In genomic region chr12:110795035-110795434, GRCm38 (mm10) we compare ENCODE assay signal across 19 mouse cellular contexts. TPM values are rescaled to one million over a fixed set of nuclear protein-coding genes. Genes with fewer than 3 reads are reported as not detected.
DNase-seq lines count a peak whose midpoint lies in the region; ATAC-seq and TF ChIP-seq lines count a peak whose summit lies in the region.
"Had no signal": no experiment of that assay in that cellular context is flagged by ENCODE, and none has a peak within 500 bp of the region (broad histone marks: within the 10 kb centered on the region; RNA-seq: fewer than 3 reads in every experiment).

No protein-coding gene starts in this region.

- peaks cover 4% of the 10 kb centered on the region; the same call in 1 of the 2 replicates for H3K4me1 ChIP-seq in embryonic facial prominence, embryonic 13.5 days
- H3K4me1 ChIP-seq in embryonic facial prominence, embryonic 10.5 days: peaks cover 2% of the 10 kb centered on the region; the same call in 1 of the 2 replicates
- no peaks in the 10 kb centered on the region for H3K4me1 ChIP-seq in kidney, embryonic 14.5 days (ENCODE audit: control insufficient read depth, insufficient read depth, low read length)
- no peaks in the 10 kb centered on the region for H3K4me1 ChIP-seq in MEL (ENCODE audit: control insufficient read depth in 1 of 2, insufficient read depth in 2 of 2, low read length in 2 of 2)

- no peak for TF ChIP-seq CTCF in MEL (IDR thresholded peaks at IDR 0.05 in 2 of 3, conservative IDR thresholded peaks at IDR 0.05 in 1 of 3; ENCODE audit: control insufficient read depth in 1 of 3, insufficient read depth in 1 of 3, low read depth in 2 of 3, low read length in 3 of 3, poor library complexity in 1 of 3, severe bottlenecking in 1 of 3)

- H3K9ac ChIP-seq in embryonic facial prominence, embryonic 13.5 days: no peak overlapping the region
- H3K9ac ChIP-seq in kidney, embryonic 14.5 days (ENCODE audit: low read depth, low read length): no peak overlapping the region
- H3K9ac ChIP-seq in MEL (ENCODE audit: control insufficient read depth, low read depth, low read length, poor library complexity, severe bottlenecking): no peak overlapping the region
- H3K9ac ChIP-seq: forebrain, embryonic 13.5 days; liver, embryonic 15.5 days; neural tube, embryonic 13.5 days had no signal

- TF ChIP-seq RAD21 in MEL (IDR thresholded peaks at IDR 0.05; ENCODE audit: low read depth, low read length): no peak

- no peak for DNase-seq in embryonic facial prominence, embryonic 10.5 days (ENCODE audit: low spot score)
- peak; percentile 34 to 47 for DNase-seq in kidney, postnatal 4 days
- peak; percentile 61 for DNase-seq in MEL (ENCODE audit: low read depth, low spot score)
- no peak for DNase-seq in retina, embryonic 14.5 days (ENCODE audit: low spot score)
- DNase-seq: cerebellum, adult 11 months; cerebellum, postnatal 14 days; embryo, embryonic 11 days; gastrocnemius, postnatal 25 days; kidney, adult 2 months had no signal

- TF ChIP-seq POLR2A in MEL (IDR thresholded peaks at IDR 0.05; ENCODE audit: control insufficient read depth in 1 of 2, insufficient read depth in 1 of 2, low read depth in 1 of 2, low read length in 2 of 2, poor library complexity in 1 of 2): no peak

- ATAC-seq in embryonic facial prominence, embryonic 13.5 days (ENCODE audit: insufficient number of reproducible peaks, insufficient read depth, low FRiP score, low TSS enrichment, low read depth): 0 out of 2 replicates have a peak, but pooled peaks have one; percentile 23
- no peak for ATAC-seq in kidney, embryonic 14.5 days (ENCODE audit: low FRiP score, low TSS enrichment)
- ATAC-seq in granulocyte monocyte progenitor cell, adult 5-6 weeks (replicated peaks; ENCODE audit: poor library complexity, severe bottlenecking): 0 out of 2 replicates have a peak, but pooled peaks have one; percentile 27
- ATAC-seq: forebrain, embryonic 13.5 days had no signal

- H3K27ac ChIP-seq in embryonic facial prominence, embryonic 13.5 days: no peak overlapping the region
- H3K27ac ChIP-seq in embryonic facial prominence, embryonic 10.5 days (replicated peaks): no peak overlapping the region
- H3K27ac ChIP-seq in kidney, embryonic 14.5 days (ENCODE audit: low read depth, low read length): no peak overlapping the region
- H3K27ac ChIP-seq in MEL (ENCODE audit: control insufficient read depth, low read depth, low read length): no peak overlapping the region
- H3K27ac ChIP-seq: forebrain, embryonic 13.5 days; left cerebral cortex, adult 2 months; liver, embryonic 15.5 days; neural tube, embryonic 13.5 days had no signal

- peaks cover 39% of the 10 kb centered on the region for H3K36me3 ChIP-seq in embryonic facial prominence, embryonic 13.5 days
- H3K36me3 ChIP-seq in embryonic facial prominence, embryonic 10.5 days (replicated peaks): peaks cover 51% of the 10 kb centered on the region
- peaks cover 9% of the 10 kb centered on the region; the same call in 1 of the 2 replicates for H3K36me3 ChIP-seq in kidney, embryonic 14.5 days (ENCODE audit: control insufficient read depth, insufficient read depth, low read length)
- no peaks in the 10 kb centered on the region; a peak in 1 of 4 replicates for H3K36me3 ChIP-seq in MEL (ENCODE audit: control insufficient read depth in 1 of 2, insufficient read depth in 2 of 2, low read length in 2 of 2)

- no peak overlapping the region for H3K4me3 ChIP-seq in embryonic facial prominence, embryonic 13.5 days
- H3K4me3 ChIP-seq in embryonic facial prominence, embryonic 10.5 days: no peak overlapping the region
- no peak overlapping the region for H3K4me3 ChIP-seq in kidney, embryonic 14.5 days (ENCODE audit: low read length)
- H3K4me3 ChIP-seq in MEL (ENCODE audit: control insufficient read depth in 1 of 2, insufficient read depth in 1 of 2, low read depth in 2 of 2, low read length in 2 of 2): no peak overlapping the region
- H3K4me3 ChIP-seq: forebrain, embryonic 13.5 days; left cerebral cortex, adult 2 months; liver, embryonic 15.5 days; neural tube, embryonic 13.5 days had no signal

- TF ChIP-seq EP300 in MEL (IDR thresholded peaks at IDR 0.05; ENCODE audit: low read depth in 1 of 2, low read length in 2 of 2): no peak

- no peak overlapping the region for H3K4me2 ChIP-seq in embryonic facial prominence, embryonic 13.5 days
- H3K4me2 ChIP-seq in kidney, embryonic 14.5 days (replicated peaks; ENCODE audit: low read depth, low read length): no peak overlapping the region
- H3K4me2 ChIP-seq: forebrain, embryonic 13.5 days; heart, embryonic 11.5 days; liver, embryonic 15.5 days; midbrain, embryonic 11.5 days; neural tube, embryonic 13.5 days had no signal

- WGBS in embryonic facial prominence, embryonic 13.5 days: 86% methylated on average over 6 of the region's 6 CpGs
- 92% methylated on average over 6 of the region's 6 CpGs for WGBS in embryonic facial prominence, embryonic 10.5 days
- 86% methylated on average over 6 of the region's 6 CpGs for WGBS in kidney, embryonic 14.5 days

- no peaks in the 10 kb centered on the region for H3K79me2 ChIP-seq in MEL (ENCODE audit: control insufficient read depth, insufficient read depth, low read length, poor library complexity)

- H3K9me3 ChIP-seq in embryonic facial prominence, embryonic 13.5 days: no peaks in the 10 kb centered on the region
- H3K9me3 ChIP-seq in embryonic facial prominence, embryonic 10.5 days: no peaks in the 10 kb centered on the region
- no peaks in the 10 kb centered on the region for H3K9me3 ChIP-seq in kidney, embryonic 14.5 days (ENCODE audit: control insufficient read depth, low read length)
- no peaks in the 10 kb centered on the region for H3K9me3 ChIP-seq in MEL (replicated peaks; ENCODE audit: insufficient read depth, low read length)
- H3K9me3 ChIP-seq: forebrain, embryonic 13.5 days; liver, embryonic 15.5 days; neural tube, embryonic 13.5 days had no signal

- no peaks in the 10 kb centered on the region for H3K27me3 ChIP-seq in embryonic facial prominence, embryonic 13.5 days
- H3K27me3 ChIP-seq in embryonic facial prominence, embryonic 10.5 days (replicated peaks; ENCODE audit: low read depth, poor library complexity, severe bottlenecking): no peaks in the 10 kb centered on the region
- H3K27me3 ChIP-seq in kidney, embryonic 14.5 days (ENCODE audit: control insufficient read depth, insufficient read depth, low read length): no peaks in the 10 kb centered on the region
- no peaks in the 10 kb centered on the region for H3K27me3 ChIP-seq in MEL (ENCODE audit: control insufficient read depth in 1 of 2, insufficient read depth in 2 of 2, low read length in 2 of 2)
- H3K27me3 ChIP-seq: forebrain, embryonic 13.5 days; liver, embryonic 15.5 days; neural tube, embryonic 13.5 days had no signal

TF ChIP-seq in MEL, 35 proteins besides CTCF, POLR2A, EP300 and RAD21 (continues in another document):
- TF ChIP-seq MAFK (IDR thresholded peaks at IDR 0.05; ENCODE audit: borderline replicate concordance, low read depth, low read length) (no peak), POLR2AphosphoS5 (IDR thresholded peaks at IDR 0.05; ENCODE audit: borderline replicate concordance, low read depth, low read length) (no peak), POLR2AphosphoS2 (IDR thresholded peaks at IDR 0.05; ENCODE audit: low read length) (no peak), NELFE (IDR thresholded peaks at IDR 0.05; ENCODE audit: low read depth, low read length) (no peak), KAT2A (conservative IDR thresholded peaks at IDR 0.05; ENCODE audit: low read depth, low read length) (no peak), ZKSCAN1 (IDR thresholded peaks at IDR 0.05; ENCODE audit: low read depth, low read length) (no peak), GATA1 (IDR thresholded peaks at IDR 0.05; ENCODE audit: low read depth, low read length) (no peak), MAX (IDR thresholded peaks at IDR 0.05; ENCODE audit: low read length) (no peak), GABPA (IDR thresholded peaks at IDR 0.05; ENCODE audit: low read depth, low read length) (no peak), USF1 (IDR thresholded peaks at IDR 0.05; ENCODE audit: low read depth, low read length) (no peak), ZC3H11A (IDR thresholded peaks at IDR 0.05; ENCODE audit: low read depth, low read length) (no peak)

RNA-seq across cellular contexts. Expression of gene Mok, which starts 45.7 kb away (rescaled TPM):
- 6.5 and 7.3 TPM in 2 replicates for polyA plus RNA-seq in embryonic facial prominence, embryonic 13.5 days (2015; fragmentation: Nextera tagmentation; extraction: Ambion mirVana)
- polyA plus RNA-seq in embryonic facial prominence, embryonic 10.5 days (2016; fragmentation: Nextera tagmentation; extraction: Ambion mirVana): 7.2 and 10.1 TPM in 2 replicates
- polyA plus RNA-seq in kidney, embryonic 14.5 days (2014; fragmentation: Nextera tagmentation; extraction: Ambion mirVana): 6.8 and 9.0 TPM in 2 replicates
- total RNA-seq in MEL (2012; rRNA removed): 0.39 and 1.2 TPM in 2 replicates
- 1 to 10 TPM in 1 of 2 experiments, not detected in 1; 1.6 TPM for polyA plus RNA-seq in MEL (2012; ENCODE audit: insufficient read depth in 1 of 2, insufficient read length in 2 of 2, low read depth in 1 of 2, low replicate concordance in 2 of 2, missing spikeins in 1 of 2)
- 1.5 TPM in 2 replicates for total RNA-seq in granulocyte monocyte progenitor cell, adult 5-6 weeks (2014; fragmentation: Nextera tagmentation)
- total RNA-seq in granulocyte monocyte progenitor cell, adult 5-6 weeks (2017): 2.6 and 2.9 TPM in 2 replicates
- total RNA-seq: gastrocnemius, postnatal 25 days; monocyte, adult 5-6 weeks had no signal

RNA-seq across cellular contexts. Expression of gene Zfp839, which starts 55.0 kb away (rescaled TPM):
- polyA plus RNA-seq in embryonic facial prominence, embryonic 13.5 days (2015; fragmentation: Nextera tagmentation; extraction: Ambion mirVana): 7.7 and 8.7 TPM in 2 replicates
- 5.6 and 6.1 TPM in 2 replicates for polyA plus RNA-seq in embryonic facial prominence, embryonic 10.5 days (2016; fragmentation: Nextera tagmentation; extraction: Ambion mirVana)
- polyA plus RNA-seq in kidney, embryonic 14.5 days (2014; fragmentation: Nextera tagmentation; extraction: Ambion mirVana): 4.2 and 6.0 TPM in 2 replicates
- total RNA-seq in MEL (2012; rRNA removed): 2.7 and 4.2 TPM in 2 replicates
- 1 to 10 TPM in 1 of 2 experiments, not detected in 1; 5.0 TPM for polyA plus RNA-seq in MEL (2012; ENCODE audit: insufficient read depth in 1 of 2, insufficient read length in 2 of 2, low read depth in 1 of 2, low replicate concordance in 2 of 2, missing spikeins in 1 of 2)
- 6.4 and 8.4 TPM in 2 replicates for total RNA-seq in granulocyte monocyte progenitor cell, adult 5-6 weeks (2014; fragmentation: Nextera tagmentation)
- total RNA-seq in granulocyte monocyte progenitor cell, adult 5-6 weeks (2017): 4.7 and 6.6 TPM in 2 replicates

RNA-seq across cellular contexts. Expression of gene Wdr20, which starts 57.3 kb away (rescaled TPM):
- polyA plus RNA-seq in embryonic facial prominence, embryonic 13.5 days (2015; fragmentation: Nextera tagmentation; extraction: Ambion mirVana): 27.6 and 31.5 TPM in 2 replicates
- polyA plus RNA-seq in embryonic facial prominence, embryonic 10.5 days (2016; fragmentation: Nextera tagmentation; extraction: Ambion mirVana): 22.4 and 24.1 TPM in 2 replicates
- 17.8 and 24.5 TPM in 2 replicates for polyA plus RNA-seq in kidney, embryonic 14.5 days (2014; fragmentation: Nextera tagmentation; extraction: Ambion mirVana)
- 21.9 and 25.8 TPM in 2 replicates for total RNA-seq in MEL (2012; rRNA removed)
- 10 to 100 TPM in 1 of 2 experiments, not detected in 1; 18.8 TPM for polyA plus RNA-seq in MEL (2012; ENCODE audit: insufficient read depth in 1 of 2, insufficient read length in 2 of 2, low read depth in 1 of 2, low replicate concordance in 2 of 2, missing spikeins in 1 of 2)
- 19.4 and 25.9 TPM in 2 replicates for total RNA-seq in granulocyte monocyte progenitor cell, adult 5-6 weeks (2014; fragmentation: Nextera tagmentation)
- total RNA-seq in granulocyte monocyte progenitor cell, adult 5-6 weeks (2017): 25.4 and 35.3 TPM in 2 replicates

Comparison
In these comparisons a context has a peak if more than half of its experiments do, and no peak if none do; other contexts are left out.
1. DNase-seq: peak in kidney, postnatal 4 days (2 of 2) and MEL (single experiment); none in embryonic facial prominence, embryonic 10.5 days (single experiment) and retina, embryonic 14.5 days (single experiment).